Mouse (Mus musculus) skeletal muscle tissue, postnatal 0 days (tissue): ENCODE measurements around the gene Efna5. TPM values are rescaled to one million over a fixed set of nuclear protein-coding genes. Genes with fewer than 3 reads are reported as not detected.

Source experiments
- polyA plus RNA-seq: library from polyadenylated mRNA; unstranded; fragments of >200 nt; fragmentation: Nextera tagmentation; extraction: Ambion mirVana; gene quantifications from 2 replicates; pipeline ENCODE4 v1.2.1, GENCODE M21; 2015

Gene Efna5
- 2.8 and 3.2 TPM in 2 replicates for polyA plus RNA-seq

DNA sequence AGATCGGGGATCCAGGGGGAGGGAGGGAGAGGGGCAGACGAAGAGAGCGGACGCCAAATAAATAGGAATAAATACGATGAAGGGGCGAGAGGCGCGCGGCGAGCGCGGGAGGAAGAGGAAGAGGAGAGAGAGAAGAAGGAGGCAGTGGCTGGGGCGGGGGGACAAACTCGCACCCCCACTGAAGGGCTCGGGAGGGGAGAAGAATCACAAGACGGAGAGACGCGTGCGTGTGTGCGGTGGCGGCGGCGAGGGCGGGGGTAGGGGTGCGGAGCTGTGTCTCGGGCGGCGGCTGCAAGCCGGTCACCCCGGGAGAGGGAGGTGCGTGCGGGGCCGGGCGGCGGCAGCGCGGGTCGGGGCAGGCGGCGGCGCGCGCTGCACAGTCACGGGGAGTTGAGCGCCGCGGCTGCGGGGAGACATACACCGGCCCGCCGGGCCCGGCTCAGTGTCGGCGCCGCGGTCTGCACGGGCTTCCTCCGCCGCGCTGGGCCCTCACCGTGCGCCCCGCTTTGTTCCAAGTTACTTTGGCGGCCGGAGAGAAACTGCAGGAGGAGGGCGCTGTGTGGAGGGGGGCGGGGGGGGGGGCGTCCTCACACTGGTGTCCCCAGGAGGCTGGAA lies at the start of gene Efna5:
Gene Efna5 (minus strand): TSS at position 142 of the 615 bp plus-strand sequence.

